Mouse (Mus musculus) lung, postnatal 0 days (tissue): ENCODE measurements around the gene Card19.

Source experiments
- CTCF ChIP-seq: IDR thresholded peaks from 2 replicates; pipeline ENCODE4 v1.5.1; 2016; ENCODE audit warnings: antibody characterized with exemption, mild to moderate bottlenecking
- EP300 ChIP-seq: IDR thresholded peaks from 2 replicates; pipeline ENCODE4 v1.6.1; 2016; ENCODE audit warnings: antibody characterized with exemption, mild to moderate bottlenecking, control low read depth

DNA sequence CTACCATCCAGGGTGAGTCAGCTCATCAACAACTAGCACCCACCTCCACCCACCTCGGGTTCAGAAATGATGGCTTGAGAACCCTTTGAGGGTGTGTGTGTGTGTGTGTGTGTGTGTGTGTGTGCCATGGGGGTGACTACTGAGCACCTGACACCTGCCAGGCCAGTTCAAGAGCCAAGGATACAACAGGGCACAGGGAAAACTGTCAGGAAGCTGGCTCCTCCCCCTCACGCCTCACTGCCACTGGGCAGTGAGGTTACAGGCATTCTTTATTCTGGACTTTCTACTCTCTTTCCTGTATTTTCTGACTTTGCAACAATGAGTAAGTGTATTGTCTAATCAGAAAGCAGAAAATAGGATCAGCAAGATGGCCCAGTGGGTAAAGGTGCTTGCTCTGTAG, 33.8 kb upstream of the Card19 start:
- TF ChIP-seq EP300 (no peak), CTCF (no peak)
